Mouse (Mus musculus): ENCODE data around the gene Mob1a. TPM values are rescaled to one million over a fixed set of nuclear protein-coding genes. Genes with fewer than 3 reads are reported as not detected.

Mob1a gene
- polyA plus RNA-seq (2015; fragmentation: Illumina TruSeq; extraction: RNeasy Lipid Tissue Mini Kit (QIAGEN cat#74804); ENCODE audit: insufficient read depth, low read depth, low replicate concordance) = 11.3 TPM

GRCm38 (mm10) chr6:83325525-83326393, at the start of gene Mob1a, which contains the start of gene Mthfd2:
Gene Mob1a, plus strand, starts transcription at chr6:83326016.
Gene Mthfd2, minus strand, starts transcription at chr6:83325908.

GRCm38 (mm10) chr6:83348873-83349272, 23.1 kb downstream of the Mob1a start, which contains the start of gene Bola3:
Gene Bola3, plus strand, starts transcription at chr6:83349147.

Other genes starting within 250 kb of the Mob1a start
- gene Pcgf1, start 248.1 kb upstream of the Mob1a start, polyA plus RNA-seq (2015; fragmentation: Illumina TruSeq; extraction: RNeasy Lipid Tissue Mini Kit (QIAGEN cat#74804); ENCODE audit: insufficient read depth, low read depth, low replicate concordance) = 7.6 TPM
- gene Lbx2, start 239.6 kb upstream of the Mob1a start, polyA plus RNA-seq (2015; fragmentation: Illumina TruSeq; extraction: RNeasy Lipid Tissue Mini Kit (QIAGEN cat#74804); ENCODE audit: insufficient read depth, low read depth, low replicate concordance) = not detected
- not detected for gene Ccdc142, start 224.4 kb upstream of the Mob1a start, polyA plus RNA-seq (2015; fragmentation: Illumina TruSeq; extraction: RNeasy Lipid Tissue Mini Kit (QIAGEN cat#74804); ENCODE audit: insufficient read depth, low read depth, low replicate concordance)
- 1.1 TPM for gene Gm42688, start 224.4 kb upstream of the Mob1a start, polyA plus RNA-seq (2015; fragmentation: Illumina TruSeq; extraction: RNeasy Lipid Tissue Mini Kit (QIAGEN cat#74804); ENCODE audit: insufficient read depth, low read depth, low replicate concordance)
- gene Mrpl53, start 217.0 kb upstream of the Mob1a start, polyA plus RNA-seq (2015; fragmentation: Illumina TruSeq; extraction: RNeasy Lipid Tissue Mini Kit (QIAGEN cat#74804); ENCODE audit: insufficient read depth, low read depth, low replicate concordance) = 31.8 TPM
- 16.5 TPM for gene Mogs, start 210.5 kb upstream of the Mob1a start, polyA plus RNA-seq (2015; fragmentation: Illumina TruSeq; extraction: RNeasy Lipid Tissue Mini Kit (QIAGEN cat#74804); ENCODE audit: insufficient read depth, low read depth, low replicate concordance)
- gene Wbp1, start 204.5 kb upstream of the Mob1a start, polyA plus RNA-seq (2015; fragmentation: Illumina TruSeq; extraction: RNeasy Lipid Tissue Mini Kit (QIAGEN cat#74804); ENCODE audit: insufficient read depth, low read depth, low replicate concordance) = 42.1 TPM
- 6.9 TPM for gene Ino80b, start 200.6 kb upstream of the Mob1a start, polyA plus RNA-seq (2015; fragmentation: Illumina TruSeq; extraction: RNeasy Lipid Tissue Mini Kit (QIAGEN cat#74804); ENCODE audit: insufficient read depth, low read depth, low replicate concordance)
- gene Rtkn, start 190.6 kb upstream of the Mob1a start, polyA plus RNA-seq (2015; fragmentation: Illumina TruSeq; extraction: RNeasy Lipid Tissue Mini Kit (QIAGEN cat#74804); ENCODE audit: insufficient read depth, low read depth, low replicate concordance) = 12.4 TPM
- gene Wdr54, start 169.6 kb upstream of the Mob1a start, polyA plus RNA-seq (2015; fragmentation: Illumina TruSeq; extraction: RNeasy Lipid Tissue Mini Kit (QIAGEN cat#74804); ENCODE audit: insufficient read depth, low read depth, low replicate concordance) = 1.5 TPM
- not detected for gene 1700003E16Rik, start 169.6 kb upstream of the Mob1a start, polyA plus RNA-seq (2015; fragmentation: Illumina TruSeq; extraction: RNeasy Lipid Tissue Mini Kit (QIAGEN cat#74804); ENCODE audit: insufficient read depth, low read depth, low replicate concordance)
- 29.3 TPM for gene Dctn1, start 160.1 kb upstream of the Mob1a start, polyA plus RNA-seq (2015; fragmentation: Illumina TruSeq; extraction: RNeasy Lipid Tissue Mini Kit (QIAGEN cat#74804); ENCODE audit: insufficient read depth, low read depth, low replicate concordance)
- gene Slc4a5, start 106.2 kb upstream of the Mob1a start, polyA plus RNA-seq (2015; fragmentation: Illumina TruSeq; extraction: RNeasy Lipid Tissue Mini Kit (QIAGEN cat#74804); ENCODE audit: insufficient read depth, low read depth, low replicate concordance) = not detected
- 19.5 TPM for gene Mthfd2, start 108 bp upstream of the Mob1a start, polyA plus RNA-seq (2015; fragmentation: Illumina TruSeq; extraction: RNeasy Lipid Tissue Mini Kit (QIAGEN cat#74804); ENCODE audit: insufficient read depth, low read depth, low replicate concordance)
- gene Bola3, start 23.1 kb downstream of the Mob1a start, polyA plus RNA-seq (2015; fragmentation: Illumina TruSeq; extraction: RNeasy Lipid Tissue Mini Kit (QIAGEN cat#74804); ENCODE audit: insufficient read depth, low read depth, low replicate concordance) = 5.8 TPM
- gene Tet3, start 133.1 kb downstream of the Mob1a start, polyA plus RNA-seq (2015; fragmentation: Illumina TruSeq; extraction: RNeasy Lipid Tissue Mini Kit (QIAGEN cat#74804); ENCODE audit: insufficient read depth, low read depth, low replicate concordance) = 4.1 TPM
- gene Dguok, start 181.0 kb downstream of the Mob1a start, polyA plus RNA-seq (2015; fragmentation: Illumina TruSeq; extraction: RNeasy Lipid Tissue Mini Kit (QIAGEN cat#74804); ENCODE audit: insufficient read depth, low read depth, low replicate concordance) = 21.2 TPM
- gene Actg2, start 210.2 kb downstream of the Mob1a start, polyA plus RNA-seq (2015; fragmentation: Illumina TruSeq; extraction: RNeasy Lipid Tissue Mini Kit (QIAGEN cat#74804); ENCODE audit: insufficient read depth, low read depth, low replicate concordance) = 6.2 TPM
- gene Stambp, start 246.7 kb downstream of the Mob1a start, polyA plus RNA-seq (2015; fragmentation: Illumina TruSeq; extraction: RNeasy Lipid Tissue Mini Kit (QIAGEN cat#74804); ENCODE audit: insufficient read depth, low read depth, low replicate concordance) = 5.2 TPM

All from pancreas, adult 10 weeks (tissue).